Mouse (Mus musculus) limb, embryonic 10.5 days (tissue): ENCODE data around the gene B4galt3. TPM values are rescaled to one million over a fixed set of nuclear protein-coding genes. Genes with fewer than 3 reads are reported as not detected.
"Not testable (repeated sequence)": the region's sequence is repeated elsewhere in the genome, so short reads cannot be mapped to it uniquely, and the experiment has no call there.

ENCODE experiments used
- DNase-seq: peaks from one replicate; pipeline ENCODE4 v3.0.0-alpha.2; 2017; ENCODE audit warnings: low spot score
- H3K27ac ChIP-seq: fragments of 300-500 bp; sonication (generic); 2 replicates; pipeline ENCODE4 v1.5.1; 2016; ENCODE audit warnings: mild to moderate bottlenecking
- H3K27me3 ChIP-seq: fragments of 300-500 bp; sonication (generic); 2 replicates; pipeline ENCODE4 v1.6.1; 2016; ENCODE audit warnings: low read depth, mild to moderate bottlenecking; ENCODE audit not compliant: poor library complexity, severe bottlenecking
- H3K36me3 ChIP-seq: fragments of 300-500 bp; sonication (generic); 2 replicates; pipeline ENCODE4 v1.6.1; 2016; ENCODE audit warnings: mild to moderate bottlenecking, moderate library complexity
- H3K4me1 ChIP-seq: fragments of 300-500 bp; sonication (generic); 2 replicates; pipeline ENCODE4 v1.6.1; 2016
- H3K4me3 ChIP-seq: fragments of 300-500 bp; sonication (generic); 2 replicates; pipeline ENCODE4 v1.5.1; 2016; ENCODE audit warnings: mild to moderate bottlenecking, moderate library complexity
- H3K9me3 ChIP-seq: fragments of 300-500 bp; sonication (generic); replicated peaks from 2 replicates; pipeline ENCODE4 v1.6.1; 2016; ENCODE audit warnings: mild to moderate bottlenecking
- WGBS: fragments of 180-500 bp; shearing (Covaris S2); methylation state at CpG from one replicate; pipeline ENCODE4 v1.1.7; 2016; 5-methylcytosine and 5-hydroxymethylcytosine counted together
- polyA plus RNA-seq: library from polyadenylated mRNA; unstranded; fragments of >200 nt; fragmentation: Nextera tagmentation; extraction: Ambion mirVana; gene quantifications from 2 replicates; pipeline ENCODE4 v1.2.1, GENCODE M21; 2016

Gene B4galt3
- polyA plus RNA-seq, 1 experiment from 2014 or later: 75.1 TPM

- peak; percentile 28 for DNase-seq
- Histone ChIP-seq H3K27ac (no peak overlapping the region), H3K9me3 (no peaks in the 10 kb centered on the region), H3K4me1 (peaks cover 38% of the 10 kb centered on the region), H3K36me3 (peaks cover 68% of the 10 kb centered on the region), H3K4me3 (no peak overlapping the region), H3K27me3 (no peaks in the 10 kb centered on the region)
- 88% methylated on average over 20 of the region's 20 CpGs for WGBS
Measured at GRCm38 (mm10) chr1:171285096-171285892, 15.2 kb downstream of the B4galt3 start.

GRCm38 (mm10) chr1:171286517-171286916 is 16.4 kb downstream of the B4galt3 start:
- H3K9me3 ChIP-seq: no peaks in the 10 kb centered on the region
- 0 out of 2 replicates have a peak overlapping the region, but pooled peaks have one; percentile 99 for H3K27ac ChIP-seq
- 91% methylated on average over 19 of the region's 19 CpGs for WGBS
- H3K27me3 ChIP-seq: no peaks in the 10 kb centered on the region
- peaks cover 34% of the 10 kb centered on the region for H3K4me1 ChIP-seq
- peak overlapping the region; percentile 96 for H3K4me3 ChIP-seq
- peak; percentile 29 for DNase-seq
- H3K36me3 ChIP-seq: peaks cover 68% of the 10 kb centered on the region

DNA sequence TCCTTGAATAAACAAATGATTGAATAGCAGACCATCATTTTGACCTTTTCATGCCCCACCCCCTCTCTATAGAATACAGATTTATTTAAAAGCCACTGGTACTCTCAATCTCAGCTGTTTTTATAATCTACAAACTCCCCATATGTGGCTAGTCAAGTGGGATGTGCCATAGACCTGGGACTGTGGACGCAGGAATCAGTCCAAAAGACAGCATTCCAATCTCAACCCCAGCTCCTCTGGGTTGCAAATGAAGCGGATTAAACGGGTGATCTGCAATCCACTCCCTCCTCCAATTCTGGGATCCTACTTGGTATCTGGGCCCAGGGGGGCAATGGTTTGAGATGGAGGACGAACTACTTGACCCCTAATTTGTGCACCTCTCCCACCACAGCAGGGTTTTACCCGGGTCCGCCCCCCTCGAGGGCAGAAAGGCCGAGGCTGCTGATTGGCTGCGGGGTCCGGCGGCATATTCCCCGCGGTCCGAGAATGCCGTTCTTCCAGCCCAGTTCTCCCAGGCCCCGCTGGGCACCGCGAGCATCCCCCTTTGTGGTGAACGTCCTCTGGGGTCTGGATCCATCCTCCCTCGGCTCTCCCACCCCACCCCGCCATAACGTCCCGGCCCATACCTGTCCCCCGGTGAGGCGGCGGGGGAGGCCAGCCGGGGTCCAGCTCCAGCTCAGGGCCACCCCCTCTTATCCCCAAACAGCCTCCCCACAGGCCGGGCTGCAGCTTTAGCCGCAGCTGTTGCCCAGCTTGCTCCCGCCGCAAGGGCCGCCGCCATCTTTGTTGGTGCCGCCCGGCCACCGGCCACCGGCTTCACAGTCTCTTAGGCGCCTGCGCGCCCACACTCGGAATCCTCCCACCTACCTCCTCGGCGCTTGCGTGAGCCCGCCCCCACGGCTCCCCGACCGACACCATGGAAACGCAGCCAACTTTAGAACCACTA is 17.3 kb downstream of the B4galt3 start, which contains the start of gene Usp21:
TSS of gene Usp21 (minus strand) at position 856 of the 946 bp plus-strand sequence.
- Histone ChIP-seq H3K27me3 (no peaks in the 10 kb centered on the region), H3K4me1 (peaks cover 25% of the 10 kb centered on the region), H3K27ac (peak within 1 kb of the TSS; percentile 99), H3K36me3 (peaks cover 66% of the 10 kb centered on the region), H3K4me3 (peak within 1 kb of the TSS; percentile 96), H3K9me3 (no peaks in the 10 kb centered on the region)
- peak; percentile 94 for DNase-seq
- WGBS: 1% methylated on average over 49 of the region's 49 CpGs

DNA sequence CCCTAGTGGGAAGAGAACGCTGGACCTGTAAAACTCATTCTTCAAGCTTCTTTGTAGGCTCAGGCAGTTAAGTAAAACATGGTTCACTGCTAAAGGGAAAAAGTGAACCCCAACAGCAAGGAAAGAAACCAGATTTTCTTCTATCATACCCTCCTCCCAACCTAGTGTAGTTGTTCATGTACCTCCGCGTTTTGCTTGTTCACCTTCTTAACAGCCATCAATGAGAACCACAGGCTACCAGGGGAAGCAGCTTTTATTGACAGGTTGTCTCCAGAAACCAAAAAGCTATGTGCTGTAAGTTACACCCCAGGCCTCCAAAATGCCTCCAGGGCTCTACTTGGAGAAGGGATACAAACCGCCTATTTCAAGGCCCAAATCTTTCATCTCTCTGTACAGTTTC is 18.2 kb downstream of the B4galt3 start:
- peak overlapping the region; percentile 96 for H3K4me3 ChIP-seq
- no peaks in the 10 kb centered on the region for H3K9me3 ChIP-seq
- peaks cover 61% of the 10 kb centered on the region for H3K36me3 ChIP-seq
- peak overlapping the region; percentile 99 for H3K27ac ChIP-seq
- H3K4me1 ChIP-seq: peaks cover 27% of the 10 kb centered on the region
- DNase-seq: no peak
- H3K27me3 ChIP-seq: no peaks in the 10 kb centered on the region
- 58% methylated on average over 4 of the region's 4 CpGs for WGBS

DNA sequence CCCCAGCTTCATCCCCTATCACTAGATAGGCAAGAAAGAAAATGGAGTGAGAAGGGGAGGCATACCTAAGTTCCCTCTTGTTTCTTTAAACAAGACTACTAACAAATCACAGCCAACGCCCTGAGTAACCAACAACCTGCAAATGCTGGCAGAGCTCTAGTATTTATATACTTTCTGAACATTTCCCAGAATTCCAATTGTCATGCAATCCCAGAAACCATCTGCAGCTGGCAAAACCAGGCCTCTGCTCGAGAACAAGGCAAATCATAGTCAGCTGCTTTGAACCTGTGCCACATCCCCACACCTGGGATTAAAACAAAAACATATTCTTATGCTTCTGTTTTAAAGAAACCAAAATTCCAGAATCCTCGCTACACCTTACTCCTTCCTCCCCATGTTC is 23.2 kb downstream of the B4galt3 start:
- no peak for DNase-seq
- peaks cover 9% of the 10 kb centered on the region for H3K4me1 ChIP-seq
- H3K4me3 ChIP-seq: peak overlapping the region; percentile 70
- H3K36me3 ChIP-seq: peaks cover 26% of the 10 kb centered on the region
- peaks cover 8% of the 10 kb centered on the region for H3K27me3 ChIP-seq
- 0 out of 2 replicates have a peak overlapping the region, but pooled peaks have one; percentile 97 for H3K27ac ChIP-seq
- no peaks in the 10 kb centered on the region for H3K9me3 ChIP-seq
- WGBS: 92% methylated on average over 3 of the region's 3 CpGs

GRCm38 (mm10) chr1:171293906-171294297 is 23.8 kb downstream of the B4galt3 start:
- peak overlapping the region; percentile 97 for H3K27ac ChIP-seq
- peaks cover 8% of the 10 kb centered on the region for H3K4me1 ChIP-seq
- DNase-seq: peak; percentile 30
- peak overlapping the region; percentile 70 for H3K4me3 ChIP-seq
- peaks cover 14% of the 10 kb centered on the region for H3K27me3 ChIP-seq
- 33% methylated on average over 5 of the region's 5 CpGs for WGBS
- H3K36me3 ChIP-seq: peaks cover 21% of the 10 kb centered on the region
- no peaks in the 10 kb centered on the region for H3K9me3 ChIP-seq

DNA sequence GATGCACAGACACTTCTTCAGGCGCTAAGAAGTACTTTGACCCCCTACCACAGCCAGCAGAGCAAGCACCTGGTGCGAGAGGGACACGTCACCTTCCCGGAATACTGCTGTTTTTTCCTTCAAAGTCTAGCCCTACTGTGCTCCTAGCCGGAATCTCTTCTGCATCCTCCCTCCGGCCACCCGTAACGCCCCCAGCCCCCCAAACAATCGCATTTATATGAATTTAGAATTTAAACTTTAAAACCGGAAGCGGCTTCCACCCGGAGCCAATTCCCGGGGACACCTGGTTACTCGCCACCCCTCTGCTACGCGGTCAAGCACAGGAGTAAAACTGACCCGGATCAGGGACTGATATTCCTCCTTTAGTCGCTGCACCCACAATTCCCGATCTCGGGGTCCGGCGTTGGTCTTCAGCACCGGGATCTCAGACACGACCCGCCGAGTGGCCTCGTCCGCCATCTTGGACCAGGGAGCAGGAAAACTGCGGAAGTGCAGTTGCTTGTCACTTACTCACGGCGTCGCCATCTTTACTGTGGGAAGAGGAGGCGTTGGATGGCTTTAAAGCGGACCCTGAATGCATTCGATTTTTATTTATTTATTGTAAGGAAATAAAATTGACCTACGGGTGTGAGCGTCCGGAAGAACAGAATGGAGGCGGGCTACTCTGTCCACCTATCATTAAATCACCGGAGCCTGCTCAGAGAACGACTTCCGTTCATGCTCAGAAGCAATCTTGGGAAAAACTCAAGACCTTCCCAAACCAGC is 24.4 kb downstream of the B4galt3 start, which contains the start of gene Ufc1:
TSS of gene Ufc1 (minus strand) at position 727 of the 765 bp plus-strand sequence.
- WGBS: under 1% methylated on average over 42 of the region's 42 CpGs

GRCm38 (mm10) chr1:171295063-171295402 is 24.9 kb downstream of the B4galt3 start:
- no peaks in the 10 kb centered on the region for H3K9me3 ChIP-seq
- WGBS: 20% methylated on average over 3 of the region's 3 CpGs
- H3K27me3 ChIP-seq: peaks cover 14% of the 10 kb centered on the region
- no peak for DNase-seq
- H3K27ac ChIP-seq: peak overlapping the region; percentile 97
- peak overlapping the region; percentile 70 for H3K4me3 ChIP-seq
- H3K36me3 ChIP-seq: peaks cover 10% of the 10 kb centered on the region
- peaks cover 8% of the 10 kb centered on the region for H3K4me1 ChIP-seq

More for the DNA sequence above, 24.4 kb downstream of the B4galt3 start, which contains the start of gene Ufc1:
- Histone ChIP-seq H3K27me3 (peaks cover 14% of the 10 kb centered on the region), H3K9me3 (no peaks in the 10 kb centered on the region), H3K36me3 (peaks cover 15% of the 10 kb centered on the region), H3K4me1 (peaks cover 8% of the 10 kb centered on the region), H3K4me3 (peak within 1 kb of the TSS; percentile 70), H3K27ac (peak within 1 kb of the TSS; percentile 97)
- DNase-seq: peak; percentile 81

- no peak for DNase-seq
- Histone ChIP-seq H3K27me3 (peaks cover 14% of the 10 kb centered on the region), H3K4me1 (peaks cover 8% of the 10 kb centered on the region), H3K27ac (no peak overlapping the region), H3K36me3 (no peaks in the 10 kb centered on the region), H3K9me3 (no peaks in the 10 kb centered on the region), H3K4me3 (no peak overlapping the region)
- 67% methylated on average over 3 of the region's 3 CpGs for WGBS
Measured at GRCm38 (mm10) chr1:171298226-171298625, 28.1 kb downstream of the B4galt3 start.

- not testable (repeated sequence) for H3K27me3 ChIP-seq, DNase-seq, H3K27ac ChIP-seq, H3K36me3 ChIP-seq, H3K4me1 ChIP-seq, H3K9me3 ChIP-seq, H3K4me3 ChIP-seq
- WGBS: 74% methylated on average over 5 of the region's 5 CpGs
Measured at GRCm38 (mm10) chr1:171306157-171306556, 36.0 kb downstream of the B4galt3 start.

DNA sequence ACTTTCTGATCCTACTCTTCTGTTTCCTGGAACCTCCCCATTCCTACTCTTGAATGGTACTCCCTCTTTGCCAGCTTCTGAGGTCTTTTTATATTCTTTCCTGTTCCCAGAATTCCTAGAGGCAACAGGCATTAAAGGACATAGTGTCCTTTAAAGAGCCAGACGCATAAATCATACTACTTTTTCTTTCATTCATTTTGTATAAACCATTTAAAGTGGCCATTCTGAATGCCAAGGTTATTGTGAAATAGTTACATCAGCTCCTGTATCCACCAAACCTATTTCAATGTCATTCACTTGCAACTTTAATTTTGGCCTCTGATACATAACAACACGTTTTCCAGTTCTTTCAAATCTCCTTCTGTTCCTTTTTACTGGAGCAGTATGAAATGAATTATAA is 39.2 kb downstream of the B4galt3 start:
- no peak overlapping the region for H3K27ac ChIP-seq
- no peaks in the 10 kb centered on the region for H3K36me3 ChIP-seq
- H3K4me1 ChIP-seq: no peaks in the 10 kb centered on the region
- 81% methylated on average over 2 of the region's 2 CpGs for WGBS
- DNase-seq: no peak
- no peaks in the 10 kb centered on the region for H3K27me3 ChIP-seq
- no peak overlapping the region for H3K4me3 ChIP-seq
- no peaks in the 10 kb centered on the region for H3K9me3 ChIP-seq

GRCm38 (mm10) chr1:171319748-171320147 is 49.6 kb downstream of the B4galt3 start:
- Histone ChIP-seq H3K4me3 (peak overlapping the region; percentile 23; the same call in 1 of the 2 replicates), H3K36me3 (peaks cover 3% of the 10 kb centered on the region; the same call in 1 of the 2 replicates), H3K27me3 (no peaks in the 10 kb centered on the region), H3K4me1 (no peaks in the 10 kb centered on the region), H3K27ac (no peak overlapping the region), H3K9me3 (no peaks in the 10 kb centered on the region)
- no peak for DNase-seq
- WGBS: 16% methylated on average over 7 of the region's 7 CpGs
